Mouse (Mus musculus): Measurements from ENCODE around the gene Mterf1a. TPM values are rescaled to one million over a fixed set of nuclear protein-coding genes. Genes with fewer than 3 reads are reported as not detected.
"Not testable (repeated sequence)": the region's sequence is repeated elsewhere in the genome, so short reads cannot be mapped to it uniquely, and the experiment has no call there.

Gene Mterf1a
- polyA plus RNA-seq, 1 experiment = 0.08 TPM

DNA sequence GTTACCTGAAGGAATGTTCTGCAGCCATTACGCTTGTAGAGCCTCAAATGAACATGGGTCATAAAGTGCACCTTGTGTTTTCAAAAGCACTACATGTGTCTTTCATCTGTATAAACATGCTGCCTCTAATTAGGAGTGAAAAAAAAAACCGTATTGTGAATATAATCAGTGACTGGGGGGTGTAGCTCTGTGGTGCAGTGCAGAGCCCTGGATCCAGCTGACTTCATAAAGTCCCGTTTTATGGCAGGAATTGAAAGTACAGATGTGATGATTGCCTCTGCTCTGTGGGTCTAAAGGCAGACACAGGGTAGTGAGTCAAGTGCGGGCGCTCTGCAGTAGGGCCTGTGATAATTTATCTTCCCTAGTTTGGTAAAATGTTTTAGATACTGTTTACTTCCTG, 37.0 kb upstream of the Mterf1a start:
- Histone ChIP-seq H3K36me3 (ENCODE audit: control insufficient read depth) (no peaks in the 10 kb centered on the region), H3K4me3 (replicated peaks) (no peak overlapping the region), H3K27me3 (ENCODE audit: control insufficient read depth) (no peaks in the 10 kb centered on the region), H3K9me3 (ENCODE audit: control insufficient read depth, low read length) (no peaks in the 10 kb centered on the region), H3K4me1 (ENCODE audit: control insufficient read depth) (peaks cover 23% of the 10 kb centered on the region)
- no peak for TF ChIP-seq GATA1 (IDR thresholded peaks at IDR 0.05; ENCODE audit: low read length)
- no peak for TF ChIP-seq TAL1 (IDR thresholded peaks at IDR 0.05; ENCODE audit: low read length)

DNA sequence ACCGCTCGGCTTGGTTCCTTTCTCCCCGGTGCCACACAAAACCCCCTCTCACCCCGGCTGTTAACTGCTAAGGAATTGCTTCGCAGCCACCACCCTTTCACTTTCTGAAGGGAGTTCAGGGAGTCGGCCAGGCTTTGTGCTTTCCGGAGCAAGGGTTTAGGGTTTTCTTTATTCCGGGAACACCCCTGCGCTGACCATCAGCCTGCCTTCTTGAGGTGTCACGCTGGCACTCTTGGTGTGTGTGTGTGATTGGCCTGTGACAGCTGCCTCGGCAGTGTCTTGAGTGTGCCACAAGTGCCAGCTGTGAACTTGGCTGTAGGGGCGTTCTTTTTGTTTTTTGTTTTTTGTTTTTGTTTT, 34.9 kb upstream of the Mterf1a start:
- H3K9me3 ChIP-seq (ENCODE audit: control insufficient read depth, low read length) = no peaks in the 10 kb centered on the region
- peak overlapping the region; percentile 86 for H3K4me3 ChIP-seq (replicated peaks)
- no peaks in the 10 kb centered on the region for H3K27me3 ChIP-seq (ENCODE audit: control insufficient read depth)
- TF ChIP-seq GATA1 (IDR thresholded peaks at IDR 0.05; ENCODE audit: low read length) = no peak
- no peak for TF ChIP-seq TAL1 (IDR thresholded peaks at IDR 0.05; ENCODE audit: low read length)
- H3K4me1 ChIP-seq (ENCODE audit: control insufficient read depth) = peaks cover 23% of the 10 kb centered on the region
- no peaks in the 10 kb centered on the region for H3K36me3 ChIP-seq (ENCODE audit: control insufficient read depth)

DNA sequence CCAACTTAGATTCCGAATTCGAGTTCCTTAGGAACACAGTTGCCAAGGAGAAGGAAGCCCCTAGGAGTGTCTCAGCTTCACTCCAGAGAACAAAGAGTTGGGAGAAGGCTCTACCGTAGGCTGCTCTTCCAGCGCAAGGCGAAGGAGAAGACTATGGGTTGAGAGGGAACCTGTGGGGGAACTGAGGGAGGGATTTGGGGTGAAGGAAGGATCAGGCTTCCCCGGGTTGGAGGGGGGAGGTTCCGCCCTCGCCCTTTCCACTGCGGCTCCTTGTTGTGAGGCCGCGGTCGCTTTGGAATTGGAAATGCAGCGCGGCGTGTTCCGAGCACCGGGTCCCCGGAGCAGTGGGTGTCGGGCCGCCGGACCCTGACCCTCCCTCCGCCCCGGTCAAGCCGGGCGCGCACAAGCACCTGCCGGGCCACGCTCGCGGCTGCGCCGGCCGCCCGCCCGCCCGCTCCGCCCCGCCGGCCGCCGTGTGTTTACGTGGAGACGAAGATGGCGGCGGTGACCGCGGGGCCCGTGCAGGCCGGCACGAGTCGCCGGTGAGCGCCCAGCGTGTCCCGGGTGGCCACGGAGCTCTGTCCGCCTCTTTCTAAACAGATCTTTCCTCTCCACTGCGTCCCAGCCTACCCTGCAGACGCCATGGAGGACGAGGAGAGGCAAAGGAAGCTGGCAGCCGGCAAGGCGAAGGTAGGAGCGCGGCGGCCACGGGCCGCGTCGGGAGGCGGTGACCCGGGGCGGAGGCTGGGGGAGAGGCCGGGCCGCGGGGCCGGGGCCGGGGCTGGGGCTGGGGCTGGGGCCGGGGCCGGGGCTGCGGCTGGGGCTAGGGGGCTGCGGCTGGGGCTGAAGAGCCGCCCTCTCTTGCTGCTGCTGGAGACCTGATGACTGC, 34.3 kb upstream of the Mterf1a start, which contains the start of gene Akap9:
Gene Akap9, plus strand, starts transcription at position 254 of the 889 bp plus-strand sequence.
- TF ChIP-seq GATA1 (IDR thresholded peaks at IDR 0.05; ENCODE audit: low read length) (no peak), TAL1 (IDR thresholded peaks at IDR 0.05; ENCODE audit: low read length) (no peak)
- Histone ChIP-seq H3K4me3 (replicated peaks) (peak within 1 kb of the TSS; percentile 86), H3K4me1 (ENCODE audit: control insufficient read depth) (peaks cover 23% of the 10 kb centered on the region), H3K9me3 (ENCODE audit: control insufficient read depth, low read length) (no peaks in the 10 kb centered on the region), H3K36me3 (ENCODE audit: control insufficient read depth) (no peaks in the 10 kb centered on the region), H3K27me3 (ENCODE audit: control insufficient read depth) (no peaks in the 10 kb centered on the region)

DNA sequence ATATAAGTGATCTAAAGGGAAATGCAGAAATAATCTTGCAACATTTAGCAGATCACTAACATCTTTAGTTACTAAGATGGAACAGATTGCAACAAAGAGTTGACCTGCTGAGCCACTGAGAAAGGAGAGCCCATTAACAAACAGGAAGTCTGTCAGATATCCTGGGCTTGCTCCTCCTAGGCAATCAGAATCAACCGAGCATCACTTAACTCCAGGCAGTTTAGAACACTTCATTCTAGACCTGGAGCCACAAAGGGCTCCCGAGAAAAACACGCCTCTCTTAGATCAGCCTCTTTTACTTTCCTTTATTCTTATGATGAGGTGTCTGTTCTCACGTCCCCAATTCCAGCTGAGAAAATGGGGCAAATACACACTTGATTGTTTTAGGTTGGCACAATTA, 32.9 kb upstream of the Mterf1a start:
- no peaks in the 10 kb centered on the region for H3K27me3 ChIP-seq (ENCODE audit: control insufficient read depth)
- H3K4me1 ChIP-seq (ENCODE audit: control insufficient read depth) = peaks cover 23% of the 10 kb centered on the region
- H3K9me3 ChIP-seq (ENCODE audit: control insufficient read depth, low read length) = no peaks in the 10 kb centered on the region
- TF ChIP-seq GATA1 (IDR thresholded peaks at IDR 0.05; ENCODE audit: low read length) (no peak), TAL1 (IDR thresholded peaks at IDR 0.05; ENCODE audit: low read length) (no peak)
- no peak overlapping the region for H3K4me3 ChIP-seq (replicated peaks)
- no peaks in the 10 kb centered on the region for H3K36me3 ChIP-seq (ENCODE audit: control insufficient read depth)

DNA sequence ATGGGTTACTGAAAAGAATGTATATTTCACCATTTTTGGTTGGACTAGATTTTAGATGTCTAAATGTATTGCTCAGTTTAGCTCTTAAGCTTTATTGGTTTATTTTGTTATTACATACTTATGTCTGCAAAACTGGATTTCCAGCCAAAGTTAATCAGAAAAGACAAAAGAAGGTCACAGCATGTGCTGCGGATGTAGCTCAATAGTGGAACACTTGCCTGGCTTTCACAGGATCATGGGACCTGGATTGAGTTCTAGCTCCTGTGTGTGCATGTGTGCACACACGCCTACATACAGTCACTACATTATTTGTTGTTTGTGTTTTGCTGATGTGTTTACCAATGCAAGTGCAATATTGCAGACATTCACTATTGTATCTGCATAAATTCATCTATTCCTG, 28.6 kb upstream of the Mterf1a start:
- H3K27me3 ChIP-seq (ENCODE audit: control insufficient read depth) = no peaks in the 10 kb centered on the region
- TF ChIP-seq TAL1 (IDR thresholded peaks at IDR 0.05; ENCODE audit: low read length) = no peak
- TF ChIP-seq GATA1 (IDR thresholded peaks at IDR 0.05; ENCODE audit: low read length) = no peak
- peaks cover under 1% of the 10 kb centered on the region for H3K4me1 ChIP-seq (ENCODE audit: control insufficient read depth)
- no peak overlapping the region for H3K4me3 ChIP-seq (replicated peaks)
- no peaks in the 10 kb centered on the region for H3K36me3 ChIP-seq (ENCODE audit: control insufficient read depth)
- H3K9me3 ChIP-seq (ENCODE audit: control insufficient read depth, low read length) = no peaks in the 10 kb centered on the region

DNA sequence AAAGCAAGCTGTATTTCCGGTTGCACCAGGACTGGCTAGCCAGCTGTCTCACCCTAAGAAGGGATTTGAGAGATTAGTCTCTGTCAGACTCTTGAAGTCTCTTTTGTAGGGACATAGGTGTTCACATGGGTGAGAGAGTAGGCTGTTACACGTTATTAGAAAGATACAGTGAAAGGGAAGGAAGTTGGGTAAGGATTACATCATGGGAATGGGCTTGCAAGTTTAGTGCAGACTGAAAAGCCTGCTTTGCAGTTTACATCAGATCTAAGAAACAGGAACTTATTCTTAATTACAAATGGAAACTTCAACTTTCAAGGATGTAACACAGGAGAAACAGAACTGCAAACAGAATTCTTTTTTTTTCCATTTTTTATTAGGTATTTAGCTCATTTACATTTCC, 11.7 kb upstream of the Mterf1a start:
- H3K4me1 ChIP-seq (ENCODE audit: control insufficient read depth) = no peaks in the 10 kb centered on the region
- no peak overlapping the region for H3K4me3 ChIP-seq (replicated peaks)
- no peaks in the 10 kb centered on the region for H3K9me3 ChIP-seq (ENCODE audit: control insufficient read depth, low read length)
- H3K36me3 ChIP-seq (ENCODE audit: control insufficient read depth) = no peaks in the 10 kb centered on the region
- TF ChIP-seq GATA1 (IDR thresholded peaks at IDR 0.05; ENCODE audit: low read length) (no peak), TAL1 (IDR thresholded peaks at IDR 0.05; ENCODE audit: low read length) (no peak)
- H3K27me3 ChIP-seq (ENCODE audit: control insufficient read depth) = peaks cover 5% of the 10 kb centered on the region

DNA sequence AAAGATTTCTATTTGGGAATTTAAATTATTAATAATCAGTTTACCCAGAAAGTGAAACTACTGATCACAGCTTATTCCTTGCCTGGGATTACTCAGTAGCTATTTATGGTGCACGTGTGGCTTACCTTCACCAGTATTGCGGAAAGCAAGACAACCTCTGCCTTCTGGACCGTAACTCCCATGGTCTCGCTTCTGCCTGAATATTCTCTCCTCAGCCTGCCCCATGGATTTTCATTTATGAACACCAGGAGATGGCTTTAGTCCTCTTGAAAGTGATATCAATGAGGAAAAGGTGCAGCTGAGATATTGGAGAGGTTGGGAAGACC, 524 bp upstream of the Mterf1a start:
- not testable (repeated sequence) for H3K27me3 ChIP-seq (ENCODE audit: control insufficient read depth); H3K36me3 ChIP-seq (ENCODE audit: control insufficient read depth); H3K9me3 ChIP-seq (ENCODE audit: control insufficient read depth, low read length)
- Histone ChIP-seq H3K4me1 (ENCODE audit: control insufficient read depth) (peaks cover 11% of the 10 kb centered on the region), H3K4me3 (replicated peaks) (peak overlapping the region; percentile 50)

DNA sequence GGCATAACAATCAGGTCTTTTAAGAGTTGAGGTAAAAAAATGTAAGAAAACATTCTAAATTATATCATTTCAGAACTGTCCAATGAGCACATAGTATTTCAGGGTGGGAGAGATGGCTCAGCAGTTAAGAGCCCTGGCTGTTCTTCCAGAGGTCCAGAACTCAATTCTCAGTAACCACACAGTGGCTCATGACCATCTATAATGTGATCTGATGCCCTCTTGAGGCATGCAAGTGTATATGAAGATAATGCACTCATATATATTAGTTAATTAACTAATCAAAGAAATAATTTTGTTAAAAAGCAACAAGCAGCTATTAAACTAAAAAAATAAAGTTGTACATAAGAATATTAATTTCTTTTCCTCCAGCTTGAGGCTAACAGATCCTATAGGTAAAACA, 4.5 kb downstream of the Mterf1a start:
- no peak overlapping the region for H3K4me3 ChIP-seq (replicated peaks)
- no peaks in the 10 kb centered on the region; the same call in 1 of the 2 replicates for H3K36me3 ChIP-seq (ENCODE audit: control insufficient read depth)
- H3K4me1 ChIP-seq (ENCODE audit: control insufficient read depth) = peaks cover 10% of the 10 kb centered on the region
- TF ChIP-seq TAL1 (IDR thresholded peaks at IDR 0.05; ENCODE audit: low read length) = no peak
- TF ChIP-seq GATA1 (IDR thresholded peaks at IDR 0.05; ENCODE audit: low read length) = no peak
- no peaks in the 10 kb centered on the region for H3K27me3 ChIP-seq (ENCODE audit: control insufficient read depth)
- no peaks in the 10 kb centered on the region for H3K9me3 ChIP-seq (ENCODE audit: control insufficient read depth, low read length)

DNA sequence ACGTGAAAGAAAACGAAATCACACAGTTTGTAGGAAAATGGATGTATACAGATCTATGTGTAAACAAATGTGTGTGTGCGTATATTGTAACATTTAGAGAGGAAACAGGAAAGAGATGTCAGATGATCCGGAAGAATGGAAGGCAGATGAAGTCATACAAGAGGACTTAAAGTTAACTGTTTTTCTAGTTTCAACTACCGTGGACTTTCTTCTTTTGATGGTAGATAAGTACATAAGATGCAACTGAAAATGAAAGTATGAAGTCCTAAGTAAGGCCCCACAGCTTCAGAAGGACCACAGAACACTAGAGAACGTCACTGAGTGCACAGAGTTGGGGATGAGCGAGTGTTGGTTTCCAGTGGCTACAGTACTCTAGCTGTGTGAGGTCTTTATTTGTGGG, 6.9 kb downstream of the Mterf1a start:
- H3K9me3 ChIP-seq (ENCODE audit: control insufficient read depth, low read length); H3K4me1 ChIP-seq (ENCODE audit: control insufficient read depth); H3K36me3 ChIP-seq (ENCODE audit: control insufficient read depth); H3K27me3 ChIP-seq (ENCODE audit: control insufficient read depth); H3K4me3 ChIP-seq (replicated peaks): not testable (repeated sequence)

DNA sequence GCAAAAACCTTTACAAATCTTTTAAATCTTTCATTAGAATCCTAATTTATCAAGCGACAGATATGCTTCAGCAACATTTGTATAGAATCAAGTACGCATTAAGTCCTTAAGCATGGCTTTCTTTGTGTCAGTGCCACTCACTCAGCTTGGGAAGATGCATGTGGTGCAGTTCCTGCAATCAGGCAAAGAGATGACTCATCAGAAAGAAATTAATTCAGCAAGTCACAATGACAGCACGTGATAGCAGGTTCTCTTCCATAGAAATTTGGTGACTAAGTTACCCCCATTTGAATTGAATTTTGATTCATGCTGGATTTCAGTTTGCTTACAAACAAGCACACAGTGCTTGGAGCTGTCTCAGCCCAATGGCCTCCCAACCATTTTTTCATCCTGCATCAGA, 20.2 kb downstream of the Mterf1a start:
- Histone ChIP-seq H3K9me3 (ENCODE audit: control insufficient read depth, low read length) (no peaks in the 10 kb centered on the region), H3K4me3 (replicated peaks) (no peak overlapping the region), H3K4me1 (ENCODE audit: control insufficient read depth) (no peaks in the 10 kb centered on the region), H3K27me3 (ENCODE audit: control insufficient read depth) (no peaks in the 10 kb centered on the region), H3K36me3 (ENCODE audit: control insufficient read depth) (no peaks in the 10 kb centered on the region)
- TF ChIP-seq GATA1 (IDR thresholded peaks at IDR 0.05; ENCODE audit: low read length) = no peak
- no peak for TF ChIP-seq TAL1 (IDR thresholded peaks at IDR 0.05; ENCODE audit: low read length)
